Mouse (Mus musculus) midbrain, embryonic 11.5 days (tissue): ENCODE measurements around the gene Gm5447. TPM values are rescaled to one million over a fixed set of nuclear protein-coding genes. Genes with fewer than 3 reads are reported as not detected.

Experiments used
- ATAC-seq: fragments of 200-750 bp; cut with Nextera tagmentation; 2 replicates; pipeline ENCODE4 v1.8.0; 2017; ENCODE audit warnings: moderate TSS enrichment, moderate library complexity; ENCODE audit not compliant: low FRiP score
- DNase-seq: peaks from one replicate; pipeline ENCODE4 v3.0.0; 2015; ENCODE audit warnings: low spot score; ENCODE audit errors: missing footprints
- H3K27ac ChIP-seq: fragments of 300-500 bp; sonication (generic); 2 replicates; pipeline ENCODE4 v1.5.1; 2014; ENCODE audit warnings: low read depth, low read length
- H3K27me3 ChIP-seq: fragments of 300-500 bp; sonication (generic); 2 replicates; pipeline ENCODE4 v1.6.1; 2014; ENCODE audit warnings: mild to moderate bottlenecking, low read length, moderate library complexity, mixed read lengths; ENCODE audit not compliant: control insufficient read depth, insufficient read depth
- H3K36me3 ChIP-seq: fragments of 300-500 bp; sonication (generic); 2 replicates; pipeline ENCODE4 v1.6.1; 2014; ENCODE audit warnings: mild to moderate bottlenecking, low read length, moderate library complexity, mixed read lengths; ENCODE audit not compliant: control insufficient read depth, insufficient read depth
- H3K4me1 ChIP-seq: fragments of 300-500 bp; sonication (generic); 2 replicates; pipeline ENCODE4 v1.6.1; 2014; ENCODE audit warnings: low read length; ENCODE audit not compliant: control insufficient read depth, insufficient read depth
- H3K4me2 ChIP-seq: fragments of 300-500 bp; sonication (generic); 2 replicates; pipeline ENCODE4 v1.6.1; 2014; ENCODE audit warnings: mild to moderate bottlenecking, moderate library complexity
- H3K4me3 ChIP-seq: fragments of 300-500 bp; sonication (generic); 2 replicates; pipeline ENCODE4 v1.5.1; 2014; ENCODE audit warnings: low read depth, low read length
- H3K9ac ChIP-seq: fragments of 300-500 bp; sonication (generic); 2 replicates; pipeline ENCODE4 v1.6.1; 2014; ENCODE audit warnings: low read length
- H3K9me3 ChIP-seq: fragments of 300-500 bp; sonication (generic); 2 replicates; pipeline ENCODE4 v1.6.1; 2016; ENCODE audit warnings: low read length; ENCODE audit not compliant: control insufficient read depth
- WGBS: fragments of 180-500 bp; shearing (Covaris S2); extraction: QIAGEN DNeasy Blood & Tissue Kit; methylation state at CpG from one replicate; pipeline ENCODE4 v1.1.7; 2014; 5-methylcytosine and 5-hydroxymethylcytosine counted together
- polyA plus RNA-seq: library from polyadenylated mRNA; unstranded; fragments of >200 nt; fragmentation: Nextera tagmentation; extraction: Ambion mirVana; gene quantifications from 2 replicates; pipeline ENCODE4 v1.2.1, GENCODE M21; 2014

The Gm5447 gene
- not detected in 2 replicates for polyA plus RNA-seq

- peak within 1 kb of the TSS; percentile 63 for H3K4me2 ChIP-seq
- peak within 1 kb of the TSS; percentile 91 for H3K4me3 ChIP-seq
- peak within 1 kb of the TSS; percentile 88 for H3K9ac ChIP-seq
- peak; percentile 98 for ATAC-seq
- under 1% methylated on average over 51 of the region's 54 CpGs for WGBS
- no peaks in the 10 kb centered on the region for H3K4me1 ChIP-seq
- peak within 1 kb of the TSS; percentile 57 for H3K27ac ChIP-seq
- peak; percentile 99 for DNase-seq
- no peaks in the 10 kb centered on the region for H3K36me3 ChIP-seq
- no peaks in the 10 kb centered on the region for H3K9me3 ChIP-seq
- H3K27me3 ChIP-seq: no peaks in the 10 kb centered on the region
Observed at GRCm38 (mm10) chr13:30973501-30974246, at the start of gene Gm5447, which contains the start of gene Exoc2. Gene Gm5447 (plus strand): TSS chr13:30974204. Gene Exoc2 (minus strand): TSS chr13:30974093.

GRCm38 (mm10) chr13:30924269-30924668, 49.7 kb upstream of the Gm5447 start:
- no peak overlapping the region for H3K27ac ChIP-seq
- no peak overlapping the region for H3K4me2 ChIP-seq
- no peak overlapping the region for H3K9ac ChIP-seq
- DNase-seq: no peak
- H3K4me3 ChIP-seq: no peak overlapping the region
- H3K27me3 ChIP-seq: no peaks in the 10 kb centered on the region
- no peaks in the 10 kb centered on the region for H3K36me3 ChIP-seq
- no peak for ATAC-seq
- H3K4me1 ChIP-seq: no peaks in the 10 kb centered on the region
- WGBS: 90% methylated on average over 6 of the region's 6 CpGs
- no peaks in the 10 kb centered on the region for H3K9me3 ChIP-seq

GRCm38 (mm10) chr13:30929119-30929518, 44.9 kb upstream of the Gm5447 start:
- H3K4me1 ChIP-seq: no peaks in the 10 kb centered on the region
- no peak overlapping the region for H3K27ac ChIP-seq
- H3K4me2 ChIP-seq: no peak overlapping the region
- 93% methylated on average over 2 of the region's 2 CpGs for WGBS
- ATAC-seq (no peak), DNase-seq (no peak)
- no peak overlapping the region for H3K4me3 ChIP-seq
- H3K9me3 ChIP-seq: no peaks in the 10 kb centered on the region
- H3K36me3 ChIP-seq: no peaks in the 10 kb centered on the region
- no peaks in the 10 kb centered on the region for H3K27me3 ChIP-seq
- H3K9ac ChIP-seq: no peak overlapping the region

GRCm38 (mm10) chr13:30931613-30932012, 42.4 kb upstream of the Gm5447 start:
- H3K27ac ChIP-seq: no peak overlapping the region
- H3K9ac ChIP-seq: no peak overlapping the region
- no peak overlapping the region for H3K4me2 ChIP-seq
- no peaks in the 10 kb centered on the region for H3K9me3 ChIP-seq
- 86% methylated on average over 4 of the region's 4 CpGs for WGBS
- DNase-seq (no peak), ATAC-seq (no peak)
- H3K4me1 ChIP-seq: no peaks in the 10 kb centered on the region
- H3K27me3 ChIP-seq: no peaks in the 10 kb centered on the region
- no peaks in the 10 kb centered on the region for H3K36me3 ChIP-seq
- H3K4me3 ChIP-seq: no peak overlapping the region

- Histone ChIP-seq H3K27ac (no peak overlapping the region), H3K36me3 (no peaks in the 10 kb centered on the region), H3K9me3 (no peaks in the 10 kb centered on the region), H3K4me2 (no peak overlapping the region), H3K4me1 (no peaks in the 10 kb centered on the region), H3K9ac (no peak overlapping the region), H3K27me3 (no peaks in the 10 kb centered on the region), H3K4me3 (no peak overlapping the region)
- no peak for DNase-seq
- ATAC-seq: no peak
- 84% methylated on average over 6 of the region's 6 CpGs for WGBS
Observed at GRCm38 (mm10) chr13:30932972-30933371, 41.0 kb upstream of the Gm5447 start.

- no peaks in the 10 kb centered on the region for H3K9me3 ChIP-seq
- no peak overlapping the region for H3K27ac ChIP-seq
- 0 out of 2 replicates have a peak, but pooled peaks cover 2% of the 10 kb centered on the region for H3K4me1 ChIP-seq
- ATAC-seq (no peak), DNase-seq (no peak)
- no peak overlapping the region for H3K4me2 ChIP-seq
- no peaks in the 10 kb centered on the region for H3K27me3 ChIP-seq
- 0 out of 2 replicates have a peak, but pooled peaks cover 4% of the 10 kb centered on the region for H3K36me3 ChIP-seq
- no peak overlapping the region for H3K9ac ChIP-seq
- H3K4me3 ChIP-seq: no peak overlapping the region
Observed at GRCm38 (mm10) chr13:30945788-30946187, 28.2 kb upstream of the Gm5447 start.

GRCm38 (mm10) chr13:30947129-30947528, 26.9 kb upstream of the Gm5447 start:
- Histone ChIP-seq H3K9me3 (no peaks in the 10 kb centered on the region), H3K4me3 (no peak overlapping the region), H3K9ac (no peak overlapping the region), H3K27me3 (no peaks in the 10 kb centered on the region), H3K4me1 (0 out of 2 replicates have a peak, but pooled peaks cover 2% of the 10 kb centered on the region), H3K27ac (no peak overlapping the region), H3K36me3 (0 out of 2 replicates have a peak, but pooled peaks cover 4% of the 10 kb centered on the region), H3K4me2 (no peak overlapping the region)
- ATAC-seq (no peak), DNase-seq (no peak)
- 95% methylated on average over 15 of the region's 15 CpGs for WGBS

GRCm38 (mm10) chr13:30947540-30947939, 26.5 kb upstream of the Gm5447 start, which contains the start of gene Hus1b:
Gene Hus1b (minus strand): TSS chr13:30947759.
- Histone ChIP-seq H3K9me3 (no peaks in the 10 kb centered on the region), H3K27ac (no peak within 1 kb of the TSS), H3K4me3 (no peak within 1 kb of the TSS), H3K4me1 (0 out of 2 replicates have a peak, but pooled peaks cover 2% of the 10 kb centered on the region), H3K36me3 (0 out of 2 replicates have a peak, but pooled peaks cover 4% of the 10 kb centered on the region), H3K27me3 (no peaks in the 10 kb centered on the region), H3K4me2 (no peak within 1 kb of the TSS), H3K9ac (no peak within 1 kb of the TSS)
- ATAC-seq: no peak
- 92% methylated on average over 11 of the region's 11 CpGs for WGBS
- DNase-seq: peak; percentile 35

GRCm38 (mm10) chr13:30949181-30949580, 24.8 kb upstream of the Gm5447 start:
- Histone ChIP-seq H3K4me2 (no peak overlapping the region), H3K4me1 (0 out of 2 replicates have a peak, but pooled peaks cover 2% of the 10 kb centered on the region), H3K27me3 (no peaks in the 10 kb centered on the region), H3K9ac (no peak overlapping the region), H3K36me3 (0 out of 2 replicates have a peak, but pooled peaks cover 4% of the 10 kb centered on the region), H3K4me3 (no peak overlapping the region), H3K9me3 (no peaks in the 10 kb centered on the region), H3K27ac (no peak overlapping the region)
- ATAC-seq (no peak), DNase-seq (peak; percentile 78)
- WGBS: 94% methylated on average over 9 of the region's 9 CpGs
